Mouse (Mus musculus) T-cell, adult 2 months (primary cell): ENCODE measurements around the gene Ncoa1.
"Not testable (repeated sequence)": the region's sequence is repeated elsewhere in the genome, so short reads cannot be mapped to it uniquely, and the experiment has no call there.

Source experiments
- DNase-seq: peaks from one replicate; pipeline ENCODE4 v3.0.0; 2022; ENCODE audit warnings: low spot score

Gene Ncoa1

GRCm38 (mm10) chr12:4475251-4475993 lies 1.6 kb downstream of the Ncoa1 start:
- no peak for DNase-seq

- DNase-seq: no peak
Observed at GRCm38 (mm10) chr12:4469115-4469514, 7.9 kb downstream of the Ncoa1 start.

DNA sequence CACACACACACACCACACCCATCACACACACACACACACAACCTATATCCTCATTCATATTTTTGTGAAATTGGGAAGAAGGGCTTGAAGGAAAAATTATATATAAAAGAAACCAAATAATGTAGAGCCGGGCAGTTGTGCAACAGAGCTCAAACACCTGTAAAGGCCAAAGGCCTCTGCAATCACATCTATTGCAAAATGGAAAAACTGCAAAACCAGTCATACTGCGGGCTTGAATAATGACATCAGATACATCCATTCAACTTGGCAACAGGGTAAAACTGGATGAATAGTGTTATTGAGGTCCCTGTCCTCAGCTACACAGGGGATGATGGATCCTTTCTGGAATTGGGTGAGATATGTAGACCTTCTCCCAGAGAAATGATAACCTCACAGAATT lies 13.3 kb downstream of the Ncoa1 start:
- DNase-seq: no peak

GRCm38 (mm10) chr12:4462420-4462819 lies 14.6 kb downstream of the Ncoa1 start:
- DNase-seq: no peak

GRCm38 (mm10) chr12:4460990-4461389 lies 16.0 kb downstream of the Ncoa1 start:
- DNase-seq: no peak

DNA sequence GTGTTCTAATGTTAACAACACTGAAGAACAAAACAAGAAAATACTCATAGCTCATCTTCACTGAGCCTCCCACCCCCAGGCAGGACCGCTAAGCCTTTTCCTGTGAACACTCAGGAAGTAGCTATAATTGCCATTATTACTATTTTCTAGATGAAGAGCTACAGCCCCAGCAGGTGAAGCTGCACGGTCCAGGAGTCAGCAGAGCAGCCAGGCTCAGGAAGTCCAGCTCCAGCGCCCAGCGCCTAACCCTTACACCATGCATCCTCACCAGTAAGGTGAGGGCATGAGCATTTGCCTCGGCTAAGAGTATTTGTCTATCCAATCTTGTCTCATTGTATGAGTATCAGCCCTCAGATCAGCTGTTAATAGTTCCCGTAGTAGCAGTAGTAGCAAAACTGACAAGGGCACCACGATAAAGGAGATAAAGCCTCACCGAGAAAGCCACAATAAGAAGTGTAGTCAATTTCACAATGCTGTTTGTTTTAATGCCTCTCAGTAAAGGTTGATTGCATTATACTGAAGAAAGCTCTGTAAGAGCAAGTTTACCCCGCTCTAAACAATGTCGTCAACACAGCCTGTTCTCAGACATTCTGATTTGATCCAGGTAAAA lies 21.9 kb downstream of the Ncoa1 start:
- no peak for DNase-seq

GRCm38 (mm10) chr12:4454248-4454647 lies 22.7 kb downstream of the Ncoa1 start:
- DNase-seq: no peak

DNA sequence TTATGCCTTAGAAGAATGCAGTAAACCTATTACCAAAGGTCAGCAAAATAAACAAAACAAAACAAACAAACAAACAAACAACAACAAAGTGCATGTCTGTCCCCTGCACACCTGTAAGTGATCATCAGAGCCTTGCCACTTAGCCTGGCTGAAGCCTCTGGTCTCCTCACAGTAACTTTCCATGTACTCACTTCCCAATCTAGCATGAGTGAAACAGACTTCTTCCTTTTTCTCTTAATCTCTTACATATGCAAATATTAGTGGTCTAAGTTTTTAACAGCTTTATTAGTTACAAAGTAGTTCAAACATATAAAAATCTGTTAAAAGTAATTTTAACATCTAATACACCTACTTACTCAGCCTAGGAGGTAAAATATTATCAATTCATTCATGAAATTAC lies 24.7 kb downstream of the Ncoa1 start:
- DNase-seq: no peak

DNA sequence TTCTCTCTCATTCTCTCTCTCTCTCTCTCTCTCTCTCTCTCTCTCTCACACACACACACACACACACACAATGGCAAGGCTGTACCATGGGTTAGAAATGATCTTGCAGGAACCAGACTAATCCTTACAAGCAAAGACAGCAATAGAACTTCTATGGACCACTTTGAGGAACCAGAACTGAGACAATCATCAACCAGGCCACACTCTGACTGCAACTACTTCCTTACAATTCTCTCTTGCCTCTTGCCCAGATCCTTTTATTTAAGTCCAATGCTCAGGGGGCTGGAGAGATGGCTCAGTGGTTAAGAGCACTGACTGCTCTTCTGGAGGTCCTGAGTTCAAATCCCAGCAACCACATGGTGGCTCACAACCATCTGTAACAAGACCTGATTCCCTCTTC lies 26.5 kb downstream of the Ncoa1 start:
- DNase-seq: not testable (repeated sequence)

- DNase-seq: no peak
Observed at GRCm38 (mm10) chr12:4448076-4448589, 28.8 kb downstream of the Ncoa1 start.

DNA sequence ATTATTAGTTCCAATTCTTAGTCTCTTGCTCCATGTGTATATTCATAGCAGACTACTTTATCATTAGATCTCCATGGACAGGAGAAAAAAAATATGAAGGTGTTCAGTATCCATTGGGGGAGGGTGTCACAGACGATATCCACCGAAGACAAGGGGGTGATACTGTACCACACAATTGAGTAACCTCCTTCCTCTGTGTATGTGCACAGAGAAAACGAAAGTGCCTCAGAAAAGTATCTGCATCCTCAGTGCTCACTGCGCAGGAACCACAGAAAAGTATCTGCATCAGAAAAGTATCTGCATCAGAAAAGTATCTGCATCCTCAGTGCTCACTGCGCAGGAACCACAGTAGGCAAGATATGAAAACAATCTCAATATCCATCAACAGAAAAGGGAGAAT lies 32.0 kb downstream of the Ncoa1 start:
- DNase-seq: peak; percentile 11

GRCm38 (mm10) chr12:4441451-4441850 lies 35.5 kb downstream of the Ncoa1 start:
- DNase-seq: no peak

GRCm38 (mm10) chr12:4436198-4436597 lies 40.8 kb downstream of the Ncoa1 start:
- no peak for DNase-seq

GRCm38 (mm10) chr12:4433549-4433948 lies 43.4 kb downstream of the Ncoa1 start:
- no peak for DNase-seq

DNA sequence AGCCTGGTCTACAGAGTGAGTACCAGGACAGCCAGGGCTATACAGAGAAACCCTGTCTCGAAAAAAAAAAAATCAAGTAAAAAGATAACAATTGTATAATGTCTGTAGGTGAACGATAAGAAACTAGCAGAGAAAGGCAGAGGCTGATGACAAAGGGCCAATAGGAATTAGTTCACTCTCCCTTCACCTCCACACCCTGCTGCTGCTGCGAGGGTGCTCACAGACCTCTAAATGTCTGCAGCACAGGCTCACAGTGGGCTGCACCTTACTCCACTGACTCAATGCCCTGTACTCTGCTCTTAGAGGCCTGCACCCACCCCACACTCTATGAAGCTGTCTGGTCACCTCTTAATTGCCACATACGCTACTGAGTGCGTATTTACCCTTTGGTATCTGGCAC lies 45.0 kb downstream of the Ncoa1 start:
- DNase-seq: no peak

GRCm38 (mm10) chr12:4430061-4430825 lies 46.7 kb downstream of the Ncoa1 start:
- no peak for DNase-seq

DNA sequence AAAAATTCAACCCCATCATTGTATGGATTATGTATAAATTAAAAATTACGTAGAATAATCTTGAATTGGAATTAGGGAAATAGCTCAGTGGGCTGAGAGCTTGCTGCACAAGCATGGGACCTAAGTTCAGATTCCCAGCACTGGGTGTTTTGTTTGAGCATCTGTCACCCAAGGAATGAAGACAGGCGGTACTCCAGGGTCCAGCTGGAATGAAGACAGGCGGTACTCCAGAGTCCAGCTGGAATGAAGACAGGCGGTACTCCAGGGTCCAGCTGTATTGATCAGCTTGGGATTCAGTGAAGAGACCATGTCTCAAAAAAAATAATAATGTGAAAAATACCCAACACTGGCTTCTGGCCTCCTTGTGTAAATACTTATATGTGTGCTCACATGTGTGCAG lies 58.2 kb downstream of the Ncoa1 start:
- DNase-seq: no peak

- DNase-seq: no peak
Observed at GRCm38 (mm10) chr12:4417626-4418263, 59.2 kb downstream of the Ncoa1 start.

DNA sequence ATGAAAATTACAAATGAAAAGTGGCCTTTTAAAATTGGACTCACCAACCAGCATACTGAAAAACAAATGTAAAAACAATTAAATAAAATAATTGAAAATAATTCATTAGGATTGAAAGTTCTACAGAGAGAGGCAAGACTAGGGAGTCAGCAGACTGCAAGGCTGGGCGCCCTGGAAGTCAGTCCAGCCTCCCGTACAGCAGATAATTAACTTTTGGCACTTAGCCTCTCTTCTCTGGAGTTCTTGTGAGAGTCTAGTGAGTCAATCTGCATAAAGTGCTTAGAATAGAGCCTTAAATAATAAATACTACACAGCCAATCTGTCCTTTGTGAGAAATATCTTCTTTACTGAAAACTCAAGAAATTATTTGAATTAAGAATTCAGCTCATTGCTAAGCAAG lies 69.9 kb downstream of the Ncoa1 start:
- no peak for DNase-seq

DNA sequence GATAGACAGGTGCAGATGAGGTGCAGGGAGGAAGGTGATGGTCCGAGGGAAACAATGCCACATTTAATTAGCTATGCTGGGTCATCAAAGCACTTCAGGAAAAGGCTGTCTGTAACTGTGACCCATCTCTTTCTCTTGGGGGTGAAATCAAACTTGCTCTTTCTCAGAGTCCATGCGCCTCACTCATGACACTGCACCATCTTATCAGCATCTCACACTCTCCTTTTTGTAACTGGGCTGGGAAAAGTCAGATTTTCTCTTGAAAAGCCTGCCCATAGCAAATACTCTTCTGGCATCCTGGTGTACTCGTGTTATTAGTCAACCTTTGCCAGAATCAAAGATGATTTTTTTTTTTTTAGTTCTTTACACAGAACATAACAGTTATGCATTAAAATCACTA lies 70.8 kb downstream of the Ncoa1 start:
- no peak for DNase-seq

GRCm38 (mm10) chr12:4403206-4403605 lies 73.8 kb downstream of the Ncoa1 start:
- no peak for DNase-seq

GRCm38 (mm10) chr12:4396221-4396620 lies 80.8 kb downstream of the Ncoa1 start:
- DNase-seq: no peak
